Mouse (Mus musculus) MEL (cell line): ENCODE results near the gene 4930432K21Rik. TPM values are rescaled to one million over a fixed set of nuclear protein-coding genes. Genes with fewer than 3 reads are reported as not detected.

Experiments
- DNase-seq: peaks from one replicate; pipeline ENCODE4 v3.0.0; 2011; ENCODE audit warnings: low read depth, low spot score
- H3K27ac ChIP-seq: 2 replicates; pipeline ENCODE4 v1.5.1; 2012; ENCODE audit warnings: low read depth, mild to moderate bottlenecking, control low read depth, low read length, moderate library complexity; ENCODE audit not compliant: control insufficient read depth
- H3K27me3 ChIP-seq, 2 experiments: fragments of 150-350 bp in 1 of 2; sonication (generic) in 1 of 2; 2 replicates each; pipeline ENCODE4 v1.6.1; 2012; ENCODE audit warnings: low read length in 2 of 2, mild to moderate bottlenecking in 2 of 2, improper control_type of control experiment in 1 of 2, moderate library complexity in 1 of 2; ENCODE audit not compliant: insufficient read depth in 2 of 2, control insufficient read depth in 1 of 2
- H3K36me3 ChIP-seq, 2 experiments: 2 replicates each; pipeline ENCODE4 v1.6.1; 2012 to 2014; ENCODE audit warnings: low read length in 2 of 2, improper control_type of control experiment in 1 of 2, inconsistent platforms in 1 of 2, mild to moderate bottlenecking in 1 of 2; ENCODE audit not compliant: insufficient read depth in 2 of 2, control insufficient read depth in 1 of 2
- H3K4me1 ChIP-seq, 2 experiments: fragments of 150-350 bp in 1 of 2; sonication (generic) in 1 of 2; 2 replicates each; pipeline ENCODE4 v1.6.1; 2012; ENCODE audit warnings: low read length in 2 of 2, improper control_type of control experiment in 1 of 2, mild to moderate bottlenecking in 1 of 2; ENCODE audit not compliant: insufficient read depth in 2 of 2, control insufficient read depth in 1 of 2
- H3K4me3 ChIP-seq, 2 experiments: fragments of 150-350 bp in 1 of 2; sonication (generic) in 1 of 2; 2 replicates each; pipeline ENCODE4 v1.5.1; 2012; ENCODE audit warnings: low read depth in 2 of 2, low read length in 2 of 2, mild to moderate bottlenecking in 2 of 2, moderate library complexity in 2 of 2, control low read depth in 1 of 2, improper control_type of control experiment in 1 of 2; ENCODE audit not compliant: control insufficient read depth in 1 of 2, insufficient read depth in 1 of 2
- H3K79me2 ChIP-seq: 2 replicates; pipeline ENCODE4 v1.6.1; 2012; ENCODE audit warnings: mild to moderate bottlenecking, low read length, moderate library complexity; ENCODE audit not compliant: control insufficient read depth, poor library complexity, insufficient read depth
- H3K9ac ChIP-seq: 2 replicates; pipeline ENCODE4 v1.6.1; 2012; ENCODE audit warnings: low read depth, mild to moderate bottlenecking, control low read depth, low read length, moderate library complexity; ENCODE audit not compliant: control insufficient read depth, poor library complexity, severe bottlenecking
- H3K9me3 ChIP-seq: fragments of 150-350 bp; sonication (generic); replicated peaks from 2 replicates; pipeline ENCODE4 v1.6.1; 2012; ENCODE audit warnings: mild to moderate bottlenecking, low read length, improper control_type of control experiment, moderate library complexity; ENCODE audit not compliant: insufficient read depth
- BHLHE40 ChIP-seq: IDR thresholded peaks from 2 replicates; pipeline ENCODE4 v1.6.1; 2012; ENCODE audit warnings: low read depth, mild to moderate bottlenecking, inconsistent platforms, low read length, improper control_type of control experiment, borderline replicate concordance
- CHD1 ChIP-seq: IDR thresholded peaks from 2 replicates; pipeline ENCODE4 v1.6.1; 2012; ENCODE audit warnings: low read depth, mild to moderate bottlenecking, inconsistent platforms, low read length, improper control_type of control experiment
- CHD2 ChIP-seq: IDR thresholded peaks from 2 replicates; pipeline ENCODE4 v1.6.1; 2011; ENCODE audit warnings: low read length, improper control_type of control experiment
- CTCF ChIP-seq, 3 experiments: IDR thresholded peaks in 2 of 3; conservative IDR thresholded peaks in 1 of 3; 2 replicates each; pipeline ENCODE4 v1.5.1; 2011 to 2012; ENCODE audit warnings: low read length in 3 of 3, low read depth in 2 of 3, mild to moderate bottlenecking in 2 of 3, improper control_type of control experiment in 1 of 3, inconsistent platforms in 1 of 3, mixed read lengths in 1 of 3, moderate library complexity in 1 of 3; ENCODE audit not compliant: control insufficient read depth in 1 of 3, insufficient read depth in 1 of 3, poor library complexity in 1 of 3, severe bottlenecking in 1 of 3
- E2F4 ChIP-seq: IDR thresholded peaks from 2 replicates; pipeline ENCODE4 v1.6.1; 2011; ENCODE audit warnings: low read depth, low read length, improper control_type of control experiment, borderline replicate concordance
- ELF1 ChIP-seq: IDR thresholded peaks from 2 replicates; pipeline ENCODE4 v1.6.1; 2014; ENCODE audit warnings: low read depth, mild to moderate bottlenecking, inconsistent platforms, low read length, improper control_type of control experiment, moderate library complexity
- EP300 ChIP-seq, 2 experiments: IDR thresholded peaks; 2 replicates each; pipeline ENCODE4 v1.6.1; 2011; ENCODE audit warnings: improper control_type of control experiment in 2 of 2, low read length in 2 of 2, low read depth in 1 of 2, mild to moderate bottlenecking in 1 of 2
- ETS1 ChIP-seq: IDR thresholded peaks from 2 replicates; pipeline ENCODE4 v1.6.1; 2012; ENCODE audit warnings: low read depth, mild to moderate bottlenecking, inconsistent platforms, low read length, improper control_type of control experiment, moderate library complexity
- GABPA ChIP-seq: IDR thresholded peaks from 2 replicates; pipeline ENCODE4 v1.6.1; 2012; ENCODE audit warnings: low read depth, mild to moderate bottlenecking, inconsistent platforms, low read length, improper control_type of control experiment, moderate library complexity
- GATA1 ChIP-seq: IDR thresholded peaks from 2 replicates; pipeline ENCODE4 v1.6.1; 2011; ENCODE audit warnings: low read depth, low read length, improper control_type of control experiment
- HCFC1 ChIP-seq: IDR thresholded peaks from 2 replicates; pipeline ENCODE4 v1.6.1; 2012; ENCODE audit warnings: low read depth, mild to moderate bottlenecking, inconsistent platforms, low read length, improper control_type of control experiment, moderate library complexity
- JUND ChIP-seq: IDR thresholded peaks from 2 replicates; pipeline ENCODE4 v1.6.1; 2011; ENCODE audit warnings: low read depth, mild to moderate bottlenecking, improper control_type of control experiment, low read length
- KAT2A ChIP-seq: conservative IDR thresholded peaks from 2 replicates; pipeline ENCODE4 v1.6.1; 2012; ENCODE audit warnings: low read depth, low read length, improper control_type of control experiment, inconsistent platforms
- MAFK ChIP-seq: IDR thresholded peaks from 2 replicates; pipeline ENCODE4 v1.6.1; 2011; ENCODE audit warnings: low read depth, mild to moderate bottlenecking, low read length, improper control_type of control experiment, borderline replicate concordance
- MAX ChIP-seq: IDR thresholded peaks from 2 replicates; pipeline ENCODE4 v1.6.1; 2011; ENCODE audit warnings: low read length, improper control_type of control experiment
- MAZ ChIP-seq: IDR thresholded peaks from 2 replicates; pipeline ENCODE4 v1.6.1; 2012; ENCODE audit warnings: low read depth, mild to moderate bottlenecking, inconsistent platforms, low read length, improper control_type of control experiment
- MXI1 ChIP-seq: IDR thresholded peaks from 2 replicates; pipeline ENCODE4 v1.6.1; 2011; ENCODE audit warnings: mild to moderate bottlenecking, low read depth, low read length, improper control_type of control experiment
- MYB ChIP-seq: IDR thresholded peaks from 2 replicates; pipeline ENCODE4 v1.6.1; 2011; ENCODE audit warnings: mild to moderate bottlenecking, low read depth, low read length, improper control_type of control experiment
- MYC ChIP-seq: IDR thresholded peaks from 2 replicates; pipeline ENCODE4 v1.6.1; 2011; ENCODE audit warnings: low read depth, mild to moderate bottlenecking, low read length, improper control_type of control experiment, moderate library complexity
- POLR2AphosphoS2 ChIP-seq: IDR thresholded peaks from 2 replicates; pipeline ENCODE4 v1.6.1; 2011; ENCODE audit warnings: low read length, improper control_type of control experiment
- POLR2AphosphoS5 ChIP-seq: IDR thresholded peaks from 2 replicates; pipeline ENCODE4 v1.6.1; 2012; ENCODE audit warnings: low read depth, borderline replicate concordance, mild to moderate bottlenecking, inconsistent platforms, low read length, moderate library complexity, mixed read lengths
- RAD21 ChIP-seq: IDR thresholded peaks from 2 replicates; pipeline ENCODE4 v1.6.1; 2011; ENCODE audit warnings: mild to moderate bottlenecking, low read depth, low read length, improper control_type of control experiment
- RCOR1 ChIP-seq: IDR thresholded peaks from 2 replicates; pipeline ENCODE4 v1.6.1; 2012; ENCODE audit warnings: low read depth, mild to moderate bottlenecking, inconsistent platforms, low read length, improper control_type of control experiment
- SIN3A ChIP-seq: IDR thresholded peaks from 2 replicates; pipeline ENCODE4 v1.6.1; 2012; ENCODE audit warnings: low read length, improper control_type of control experiment, inconsistent platforms
- SMC3 ChIP-seq: IDR thresholded peaks from 2 replicates; pipeline ENCODE4 v1.6.1; 2011; ENCODE audit warnings: low read depth, low read length, improper control_type of control experiment
- TAL1 ChIP-seq: IDR thresholded peaks from 2 replicates; pipeline ENCODE4 v1.6.1; 2012; ENCODE audit warnings: mild to moderate bottlenecking, inconsistent platforms, low read length, moderate library complexity, mixed read lengths
- TBP ChIP-seq: IDR thresholded peaks from 2 replicates; pipeline ENCODE4 v1.8.0; 2011; ENCODE audit warnings: low read depth, low read length, improper control_type of control experiment
- TCF12 ChIP-seq: IDR thresholded peaks from 2 replicates; pipeline ENCODE4 v1.6.1; 2014; ENCODE audit warnings: low read depth, mild to moderate bottlenecking, inconsistent platforms, low read length, improper control_type of control experiment, moderate library complexity
- UBTF ChIP-seq: IDR thresholded peaks from 2 replicates; pipeline ENCODE4 v1.6.1; 2012; ENCODE audit warnings: low read depth, mild to moderate bottlenecking, inconsistent platforms, low read length, improper control_type of control experiment, moderate library complexity, borderline replicate concordance; ENCODE audit not compliant: insufficient read depth
- USF1 ChIP-seq: IDR thresholded peaks from 2 replicates; pipeline ENCODE4 v1.6.1; 2014; ENCODE audit warnings: low read depth, mild to moderate bottlenecking, inconsistent platforms, low read length, improper control_type of control experiment, moderate library complexity
- USF2 ChIP-seq, 2 experiments: IDR thresholded peaks; 2 replicates each; pipeline ENCODE4 v1.6.1; 2011 to 2012; ENCODE audit warnings: improper control_type of control experiment in 2 of 2, low read length in 2 of 2, borderline replicate concordance in 1 of 2, inconsistent platforms in 1 of 2, low read depth in 1 of 2, mild to moderate bottlenecking in 1 of 2; ENCODE audit not compliant: insufficient read depth in 1 of 2
- ZC3H11A ChIP-seq: IDR thresholded peaks from 2 replicates; pipeline ENCODE4 v1.6.1; 2012; ENCODE audit warnings: low read depth, mild to moderate bottlenecking, inconsistent platforms, low read length, improper control_type of control experiment
- ZKSCAN1 ChIP-seq: IDR thresholded peaks from 2 replicates; pipeline ENCODE4 v1.6.1; 2012; ENCODE audit warnings: low read depth, mild to moderate bottlenecking, inconsistent platforms, low read length, improper control_type of control experiment, moderate library complexity
- ZMIZ1 ChIP-seq: IDR thresholded peaks from 2 replicates; pipeline ENCODE4 v1.6.1; 2012; ENCODE audit warnings: low read depth, mild to moderate bottlenecking, inconsistent platforms, low read length, improper control_type of control experiment, moderate library complexity
- ZNF384 ChIP-seq: IDR thresholded peaks from 2 replicates; pipeline ENCODE4 v1.6.1; 2012; ENCODE audit warnings: low read depth, mild to moderate bottlenecking, inconsistent platforms, low read length, improper control_type of control experiment
- polyA plus RNA-seq, 2 experiments: library from polyadenylated mRNA; stranded (reverse) in 1 of 2; unstranded in 1 of 2; fragments of >175 nt in 1 of 2; fragments of >200 nt in 1 of 2; gene quantifications; 2 replicates each; pipeline versions ENCODE4 v1.2.1 to v1.2.4; 2012; ENCODE audit warnings: low replicate concordance in 2 of 2, low read depth in 1 of 2; ENCODE audit not compliant: insufficient read length in 2 of 2, insufficient read depth in 1 of 2, missing spikeins in 1 of 2
- total RNA-seq: library from RNA; depleted of rRNA; stranded (reverse); fragments of 300-350 nt; gene quantifications from 2 replicates; pipeline ENCODE4 v1.2.3, GENCODE M21; 2012

Gene 4930432K21Rik
- total and polyA plus RNA-seq, 3 experiments = 2.2 to 3.0 TPM; not detected in 1

DNA sequence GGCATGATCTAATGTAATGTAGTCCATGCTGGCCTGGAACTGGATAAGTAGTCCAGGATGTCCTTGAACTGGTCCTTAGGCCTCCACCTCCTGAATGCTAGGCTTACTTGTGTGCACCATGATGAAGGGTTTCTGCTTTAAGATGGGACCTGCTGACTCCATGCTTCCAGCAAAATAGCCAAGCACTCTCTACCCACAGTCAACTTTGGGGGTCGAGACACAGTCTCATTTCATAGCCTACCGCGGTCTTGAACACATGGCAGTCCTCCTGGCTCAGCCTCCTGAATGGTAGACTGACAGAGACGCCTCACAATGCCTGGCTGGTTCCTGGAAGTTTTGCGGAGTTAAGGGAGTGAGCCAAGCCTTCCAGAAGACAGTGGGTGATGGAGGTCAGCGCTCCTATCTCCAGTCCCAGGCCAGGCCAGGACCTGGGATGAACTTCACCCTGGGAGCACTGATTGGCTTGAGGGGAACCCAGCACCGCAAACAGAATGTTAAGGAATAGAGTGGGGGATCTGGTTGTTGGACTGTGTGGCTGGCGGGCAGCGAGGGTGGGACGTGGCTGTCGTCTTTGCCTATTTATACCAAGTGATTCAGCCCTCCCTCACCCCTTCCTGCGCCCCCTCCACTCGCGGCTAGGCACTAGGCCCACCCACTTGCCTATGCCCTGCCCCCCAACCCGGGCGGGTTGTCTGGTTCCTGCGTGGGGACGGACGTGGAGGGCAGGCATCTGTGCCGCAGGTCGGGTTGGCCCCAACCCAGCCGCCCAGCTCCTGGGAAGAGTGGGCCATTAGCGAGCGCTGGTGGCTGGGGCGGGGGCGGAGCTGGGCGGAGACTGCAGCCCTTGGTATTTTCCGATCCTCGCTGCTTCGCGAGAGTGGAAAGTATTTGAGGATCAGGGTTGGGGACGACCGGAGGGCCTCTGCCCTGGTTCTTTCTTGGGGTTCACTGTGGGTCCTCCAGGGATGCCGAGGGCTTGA is 55.4 kb downstream of the 4930432K21Rik start:
- Histone ChIP-seq H3K27me3 (no peaks in the 10 kb centered on the region), H3K36me3 (peaks cover 0 to 8% of the 10 kb centered on the region in 2 experiments; a peak in 1 of 4 replicates), H3K9me3 (no peaks in the 10 kb centered on the region), H3K4me3 (peak overlapping the region; percentile 58 to 72), H3K9ac (peak overlapping the region; percentile 68), H3K27ac (peak overlapping the region; percentile 45), H3K79me2 (peaks cover 4% of the 10 kb centered on the region; the same call in 1 of the 2 replicates), H3K4me1 (peaks cover 0 to 32% of the 10 kb centered on the region in 2 experiments)
- DNase-seq = peak; percentile 80
- TF ChIP-seq TBP (no peak), KAT2A (no peak), POLR2AphosphoS5 (no peak), JUND (no peak), E2F4 (no peak), MXI1 (0 out of 2 replicates have a peak, but pooled peaks have one; percentile 11), CHD2 (no peak), USF2 (IDR thresholded peaks at IDR 0.05; ENCODE audit: borderline replicate concordance in 1 of 2, insufficient read depth in 1 of 2, low read depth in 1 of 2, low read length in 2 of 2) (no peak), ELF1 (no peak), TAL1 (no peak), MAX (no peak), ZNF384 (no peak), GABPA (no peak), RAD21 (no peak), TCF12 (no peak), SIN3A (0 out of 2 replicates have a peak, but pooled peaks have one; percentile 39), POLR2AphosphoS2 (no peak), ZKSCAN1 (no peak), MYB (no peak), RCOR1 (0 out of 2 replicates have a peak, but pooled peaks have one; percentile 34), MYC (no peak), USF1 (no peak), ZMIZ1 (no peak), SMC3 (no peak), ETS1 (peak; percentile 28; the same call in 1 of the 2 replicates), GATA1 (no peak), ZC3H11A (no peak), UBTF (0 out of 2 replicates have a peak, but pooled peaks have one; percentile 69), MAFK (no peak), MAZ (peak; percentile 23; the same call in 1 of the 2 replicates), HCFC1 (no peak), BHLHE40 (no peak), CHD1 (no peak), CTCF (IDR thresholded peaks at IDR 0.05 in 2 of 3, conservative IDR thresholded peaks at IDR 0.05 in 1 of 3; ENCODE audit: control insufficient read depth in 1 of 3, insufficient read depth in 1 of 3, low read depth in 2 of 3, low read length in 3 of 3, poor library complexity in 1 of 3, severe bottlenecking in 1 of 3) (no peak), EP300 (IDR thresholded peaks at IDR 0.05; ENCODE audit: low read depth in 1 of 2, low read length in 2 of 2) (no peak)
